Mouse (Mus musculus) MEL (cell line): ENCODE measurements around the gene Msi2. TPM values are rescaled to one million over a fixed set of nuclear protein-coding genes. Genes with fewer than 3 reads are reported as not detected.

Experiments used
- DNase-seq: peaks from one replicate; pipeline ENCODE4 v3.0.0; 2011; ENCODE audit warnings: low read depth, low spot score
- H3K27ac ChIP-seq: 2 replicates; pipeline ENCODE4 v1.5.1; 2012; ENCODE audit warnings: low read depth, mild to moderate bottlenecking, control low read depth, low read length, moderate library complexity; ENCODE audit not compliant: control insufficient read depth
- H3K27me3 ChIP-seq, 2 experiments: fragments of 150-350 bp in 1 of 2; sonication (generic) in 1 of 2; 2 replicates each; pipeline ENCODE4 v1.6.1; 2012; ENCODE audit warnings: low read length in 2 of 2, mild to moderate bottlenecking in 2 of 2, improper control_type of control experiment in 1 of 2, moderate library complexity in 1 of 2; ENCODE audit not compliant: insufficient read depth in 2 of 2, control insufficient read depth in 1 of 2
- H3K36me3 ChIP-seq, 2 experiments: 2 replicates each; pipeline ENCODE4 v1.6.1; 2012 to 2014; ENCODE audit warnings: low read length in 2 of 2, improper control_type of control experiment in 1 of 2, inconsistent platforms in 1 of 2, mild to moderate bottlenecking in 1 of 2; ENCODE audit not compliant: insufficient read depth in 2 of 2, control insufficient read depth in 1 of 2
- H3K4me1 ChIP-seq, 2 experiments: fragments of 150-350 bp in 1 of 2; sonication (generic) in 1 of 2; 2 replicates each; pipeline ENCODE4 v1.6.1; 2012; ENCODE audit warnings: low read length in 2 of 2, improper control_type of control experiment in 1 of 2, mild to moderate bottlenecking in 1 of 2; ENCODE audit not compliant: insufficient read depth in 2 of 2, control insufficient read depth in 1 of 2
- H3K4me3 ChIP-seq, 2 experiments: fragments of 150-350 bp in 1 of 2; sonication (generic) in 1 of 2; 2 replicates each; pipeline ENCODE4 v1.5.1; 2012; ENCODE audit warnings: low read depth in 2 of 2, low read length in 2 of 2, mild to moderate bottlenecking in 2 of 2, moderate library complexity in 2 of 2, control low read depth in 1 of 2, improper control_type of control experiment in 1 of 2; ENCODE audit not compliant: control insufficient read depth in 1 of 2, insufficient read depth in 1 of 2
- H3K79me2 ChIP-seq: 2 replicates; pipeline ENCODE4 v1.6.1; 2012; ENCODE audit warnings: mild to moderate bottlenecking, low read length, moderate library complexity; ENCODE audit not compliant: control insufficient read depth, poor library complexity, insufficient read depth
- H3K9ac ChIP-seq: 2 replicates; pipeline ENCODE4 v1.6.1; 2012; ENCODE audit warnings: low read depth, mild to moderate bottlenecking, control low read depth, low read length, moderate library complexity; ENCODE audit not compliant: control insufficient read depth, poor library complexity, severe bottlenecking
- H3K9me3 ChIP-seq: fragments of 150-350 bp; sonication (generic); replicated peaks from 2 replicates; pipeline ENCODE4 v1.6.1; 2012; ENCODE audit warnings: mild to moderate bottlenecking, low read length, improper control_type of control experiment, moderate library complexity; ENCODE audit not compliant: insufficient read depth
- BHLHE40 ChIP-seq: IDR thresholded peaks from 2 replicates; pipeline ENCODE4 v1.6.1; 2012; ENCODE audit warnings: low read depth, mild to moderate bottlenecking, inconsistent platforms, low read length, improper control_type of control experiment, borderline replicate concordance
- CHD1 ChIP-seq: IDR thresholded peaks from 2 replicates; pipeline ENCODE4 v1.6.1; 2012; ENCODE audit warnings: low read depth, mild to moderate bottlenecking, inconsistent platforms, low read length, improper control_type of control experiment
- CTCF ChIP-seq, 3 experiments: IDR thresholded peaks in 2 of 3; conservative IDR thresholded peaks in 1 of 3; 2 replicates each; pipeline ENCODE4 v1.5.1; 2011 to 2012; ENCODE audit warnings: low read length in 3 of 3, low read depth in 2 of 3, mild to moderate bottlenecking in 2 of 3, improper control_type of control experiment in 1 of 3, inconsistent platforms in 1 of 3, mixed read lengths in 1 of 3, moderate library complexity in 1 of 3; ENCODE audit not compliant: control insufficient read depth in 1 of 3, insufficient read depth in 1 of 3, poor library complexity in 1 of 3, severe bottlenecking in 1 of 3
- GABPA ChIP-seq: IDR thresholded peaks from 2 replicates; pipeline ENCODE4 v1.6.1; 2012; ENCODE audit warnings: low read depth, mild to moderate bottlenecking, inconsistent platforms, low read length, improper control_type of control experiment, moderate library complexity
- GATA1 ChIP-seq: IDR thresholded peaks from 2 replicates; pipeline ENCODE4 v1.6.1; 2011; ENCODE audit warnings: low read depth, low read length, improper control_type of control experiment
- HCFC1 ChIP-seq: IDR thresholded peaks from 2 replicates; pipeline ENCODE4 v1.6.1; 2012; ENCODE audit warnings: low read depth, mild to moderate bottlenecking, inconsistent platforms, low read length, improper control_type of control experiment, moderate library complexity
- JUND ChIP-seq: IDR thresholded peaks from 2 replicates; pipeline ENCODE4 v1.6.1; 2011; ENCODE audit warnings: low read depth, mild to moderate bottlenecking, improper control_type of control experiment, low read length
- KAT2A ChIP-seq: conservative IDR thresholded peaks from 2 replicates; pipeline ENCODE4 v1.6.1; 2012; ENCODE audit warnings: low read depth, low read length, improper control_type of control experiment, inconsistent platforms
- MAZ ChIP-seq: IDR thresholded peaks from 2 replicates; pipeline ENCODE4 v1.6.1; 2012; ENCODE audit warnings: low read depth, mild to moderate bottlenecking, inconsistent platforms, low read length, improper control_type of control experiment
- MXI1 ChIP-seq: IDR thresholded peaks from 2 replicates; pipeline ENCODE4 v1.6.1; 2011; ENCODE audit warnings: mild to moderate bottlenecking, low read depth, low read length, improper control_type of control experiment
- MYB ChIP-seq: IDR thresholded peaks from 2 replicates; pipeline ENCODE4 v1.6.1; 2011; ENCODE audit warnings: mild to moderate bottlenecking, low read depth, low read length, improper control_type of control experiment
- MYC ChIP-seq: IDR thresholded peaks from 2 replicates; pipeline ENCODE4 v1.6.1; 2011; ENCODE audit warnings: low read depth, mild to moderate bottlenecking, low read length, improper control_type of control experiment, moderate library complexity
- NELFE ChIP-seq: IDR thresholded peaks from 2 replicates; pipeline ENCODE4 v1.6.1; 2011; ENCODE audit warnings: low read depth, low read length, improper control_type of control experiment
- POLR2A ChIP-seq, 2 experiments: IDR thresholded peaks; 2 replicates each; pipeline ENCODE4 v1.6.1; 2011 to 2012; ENCODE audit warnings: low read length in 2 of 2, mild to moderate bottlenecking in 2 of 2, control low read depth in 1 of 2, improper control_type of control experiment in 1 of 2, low read depth in 1 of 2, moderate library complexity in 1 of 2; ENCODE audit not compliant: control insufficient read depth in 1 of 2, insufficient read depth in 1 of 2, poor library complexity in 1 of 2
- RAD21 ChIP-seq: IDR thresholded peaks from 2 replicates; pipeline ENCODE4 v1.6.1; 2011; ENCODE audit warnings: mild to moderate bottlenecking, low read depth, low read length, improper control_type of control experiment
- SIN3A ChIP-seq: IDR thresholded peaks from 2 replicates; pipeline ENCODE4 v1.6.1; 2012; ENCODE audit warnings: low read length, improper control_type of control experiment, inconsistent platforms
- SMC3 ChIP-seq: IDR thresholded peaks from 2 replicates; pipeline ENCODE4 v1.6.1; 2011; ENCODE audit warnings: low read depth, low read length, improper control_type of control experiment
- UBTF ChIP-seq: IDR thresholded peaks from 2 replicates; pipeline ENCODE4 v1.6.1; 2012; ENCODE audit warnings: low read depth, mild to moderate bottlenecking, inconsistent platforms, low read length, improper control_type of control experiment, moderate library complexity, borderline replicate concordance; ENCODE audit not compliant: insufficient read depth
- USF2 ChIP-seq, 2 experiments: IDR thresholded peaks; 2 replicates each; pipeline ENCODE4 v1.6.1; 2011 to 2012; ENCODE audit warnings: improper control_type of control experiment in 2 of 2, low read length in 2 of 2, borderline replicate concordance in 1 of 2, inconsistent platforms in 1 of 2, low read depth in 1 of 2, mild to moderate bottlenecking in 1 of 2; ENCODE audit not compliant: insufficient read depth in 1 of 2
- ZC3H11A ChIP-seq: IDR thresholded peaks from 2 replicates; pipeline ENCODE4 v1.6.1; 2012; ENCODE audit warnings: low read depth, mild to moderate bottlenecking, inconsistent platforms, low read length, improper control_type of control experiment
- ZKSCAN1 ChIP-seq: IDR thresholded peaks from 2 replicates; pipeline ENCODE4 v1.6.1; 2012; ENCODE audit warnings: low read depth, mild to moderate bottlenecking, inconsistent platforms, low read length, improper control_type of control experiment, moderate library complexity
- ZMIZ1 ChIP-seq: IDR thresholded peaks from 2 replicates; pipeline ENCODE4 v1.6.1; 2012; ENCODE audit warnings: low read depth, mild to moderate bottlenecking, inconsistent platforms, low read length, improper control_type of control experiment, moderate library complexity
- ZNF384 ChIP-seq: IDR thresholded peaks from 2 replicates; pipeline ENCODE4 v1.6.1; 2012; ENCODE audit warnings: low read depth, mild to moderate bottlenecking, inconsistent platforms, low read length, improper control_type of control experiment
- polyA plus RNA-seq, 2 experiments: library from polyadenylated mRNA; stranded (reverse) in 1 of 2; unstranded in 1 of 2; fragments of >175 nt in 1 of 2; fragments of >200 nt in 1 of 2; gene quantifications; 2 replicates each; pipeline versions ENCODE4 v1.2.1 to v1.2.4; 2012; ENCODE audit warnings: low replicate concordance in 2 of 2, low read depth in 1 of 2; ENCODE audit not compliant: insufficient read length in 2 of 2, insufficient read depth in 1 of 2, missing spikeins in 1 of 2
- total RNA-seq: library from RNA; depleted of rRNA; stranded (reverse); fragments of 300-350 nt; gene quantifications from 2 replicates; pipeline ENCODE4 v1.2.3, GENCODE M21; 2012

Msi2 gene
- total and polyA plus RNA-seq, 3 experiments = 16.2 to 29.7 TPM; not detected in 1

GRCm38 (mm10) chr11:88728508-88728890, 10.2 kb upstream of the Msi2 start:
- H3K27me3 ChIP-seq = no peaks in the 10 kb centered on the region
- H3K4me3 ChIP-seq = no peak overlapping the region
- no peak overlapping the region for H3K27ac ChIP-seq
- TF ChIP-seq MYC = no peak
- no peak for TF ChIP-seq JUND
- peak; percentile 78 for TF ChIP-seq RAD21
- no peak for TF ChIP-seq MAZ
- TF ChIP-seq SMC3 = peak; percentile 91
- peak; percentile 79 to 90 (median 82) for TF ChIP-seq CTCF (IDR thresholded peaks at IDR 0.05 in 2 of 3, conservative IDR thresholded peaks at IDR 0.05 in 1 of 3; ENCODE audit: control insufficient read depth in 1 of 3, insufficient read depth in 1 of 3, low read depth in 2 of 3, low read length in 3 of 3, poor library complexity in 1 of 3, severe bottlenecking in 1 of 3)
- TF ChIP-seq UBTF = no peak
- peak; percentile 79 for TF ChIP-seq ZNF384
- peak; percentile 90 for TF ChIP-seq ZC3H11A
- H3K9me3 ChIP-seq = no peaks in the 10 kb centered on the region
- no peaks in the 10 kb centered on the region for H3K4me1 ChIP-seq
- DNase-seq = peak; percentile 79
- H3K79me2 ChIP-seq = no peaks in the 10 kb centered on the region
- no peak overlapping the region for H3K9ac ChIP-seq
- H3K36me3 ChIP-seq = no peaks in the 10 kb centered on the region

GRCm38 (mm10) chr11:88727768-88728507, 9.6 kb upstream of the Msi2 start:
- H3K4me1 ChIP-seq = no peaks in the 10 kb centered on the region
- H3K27me3 ChIP-seq = no peaks in the 10 kb centered on the region
- no peak overlapping the region for H3K9ac ChIP-seq
- DNase-seq = no peak
- H3K9me3 ChIP-seq = no peaks in the 10 kb centered on the region
- no peak for TF ChIP-seq HCFC1
- no peak for TF ChIP-seq GABPA
- TF ChIP-seq CTCF (IDR thresholded peaks at IDR 0.05 in 2 of 3, conservative IDR thresholded peaks at IDR 0.05 in 1 of 3; ENCODE audit: control insufficient read depth in 1 of 3, insufficient read depth in 1 of 3, low read depth in 2 of 3, low read length in 3 of 3, poor library complexity in 1 of 3, severe bottlenecking in 1 of 3) = no peak
- TF ChIP-seq GATA1 = no peak
- no peak for TF ChIP-seq POLR2A (IDR thresholded peaks at IDR 0.05; ENCODE audit: control insufficient read depth in 1 of 2, insufficient read depth in 1 of 2, low read depth in 1 of 2, low read length in 2 of 2, poor library complexity in 1 of 2)
- no peak for TF ChIP-seq ZKSCAN1
- no peak for TF ChIP-seq MYB
- TF ChIP-seq SIN3A = no peak; the same call in 1 of the 2 replicates
- TF ChIP-seq MXI1 = no peak
- TF ChIP-seq KAT2A = no peak
- TF ChIP-seq UBTF = no peak
- no peak for TF ChIP-seq BHLHE40
- no peak for TF ChIP-seq ZMIZ1
- no peak for TF ChIP-seq NELFE
- no peak for TF ChIP-seq MAZ
- no peak for TF ChIP-seq USF2 (IDR thresholded peaks at IDR 0.05; ENCODE audit: borderline replicate concordance in 1 of 2, insufficient read depth in 1 of 2, low read depth in 1 of 2, low read length in 2 of 2)
- no peak for TF ChIP-seq CHD1
- H3K4me3 ChIP-seq = no peak overlapping the region
- no peaks in the 10 kb centered on the region for H3K79me2 ChIP-seq
- H3K36me3 ChIP-seq = no peaks in the 10 kb centered on the region
- H3K27ac ChIP-seq = no peak overlapping the region
